Mouse (Mus musculus): ENCODE results near the gene Kif1a. TPM values are rescaled to one million over a fixed set of nuclear protein-coding genes. Genes with fewer than 3 reads are reported as not detected.

The Kif1a gene
- total RNA-seq, 2 experiments from 2014 or later: 607 to 610 TPM

Other genes starting within 250 kb of the Kif1a start
- under 1 TPM in 1 of 2 experiments, not detected in 1; 0.15 TPM for gene Ankmy1, start 199.0 kb downstream of the Kif1a start, total RNA-seq (2021)
- 10 to 100 TPM; 11.4 to 12.3 TPM for gene Dusp28, start 195.0 kb downstream of the Kif1a start, total RNA-seq (2021)
- gene Rnpepl1, start 191.2 kb downstream of the Kif1a start, total RNA-seq (2021): 10 to 100 TPM; 37.2 to 44.5 TPM
- gene Capn10, start 167.6 kb downstream of the Kif1a start, total RNA-seq (2021): 10 to 100 TPM; 42.2 to 45.8 TPM
- gene Gpr35, start 151.1 kb downstream of the Kif1a start, total RNA-seq (2021): under 1 TPM; 0.25 to 0.51 TPM
- not detected for gene Aqp12, start 95.6 kb downstream of the Kif1a start, total RNA-seq (2021)
- gene Agxt, start 33.3 kb upstream of the Kif1a start, total RNA-seq (2021): not detected
- gene 2310007B03Rik, start 59.0 kb upstream of the Kif1a start, total RNA-seq (2021): not detected
- under 1 TPM; 0.15 to 0.25 TPM for gene Crocc2, start 66.8 kb upstream of the Kif1a start, total RNA-seq (2021)
- 1 to 10 TPM; 4.6 to 8.3 TPM for gene Sned1, start 133.9 kb upstream of the Kif1a start, total RNA-seq (2021)
- gene Mterf4, start 204.0 kb upstream of the Kif1a start, total RNA-seq (2021): 10 to 100 TPM; 22.2 TPM
- gene Ppp1r7, start 240.9 kb upstream of the Kif1a start, total RNA-seq (2021): 10 to 100 TPM; 66.3 to 85.6 TPM
- gene Pask, start 241.5 kb upstream of the Kif1a start, total RNA-seq (2021): 1 to 10 TPM; 5.7 to 6.9 TPM